Mouse (Mus musculus) CH12F3 (cell line): ENCODE results near the gene Ppp1r26.

Experiments used
- in situ Hi-C: fragments of 300-500 bp; cut with MboI; formaldehyde crosslinking; loops from 2 replicates; pipeline ENCODE4 v1.14.3; 2020; ENCODE audit warnings: low sequenced_read_pairs

The Ppp1r26 gene

GRCm38 (mm10) chr2:28446515-28447314 lies at the start of gene Ppp1r26:
Ppp1r26 (plus strand) TSS chr2:28446800.
- in situ Hi-C loops = no loop called here

- in situ Hi-C loops = no loop called here
Measured at GRCm38 (mm10) chr2:28396928-28397327, 49.7 kb upstream of the Ppp1r26 start.

GRCm38 (mm10) chr2:28397417-28398119 lies 49.0 kb upstream of the Ppp1r26 start:
- in situ Hi-C loops = no loop called here

GRCm38 (mm10) chr2:28401647-28402046 lies 45.0 kb upstream of the Ppp1r26 start:
- in situ Hi-C loops = no loop called here

GRCm38 (mm10) chr2:28402128-28402527 lies 44.5 kb upstream of the Ppp1r26 start:
- in situ Hi-C loops = no loop called here

- in situ Hi-C loops = no loop called here
Measured at GRCm38 (mm10) chr2:28407796-28408195, 38.8 kb upstream of the Ppp1r26 start.

GRCm38 (mm10) chr2:28409144-28409543 lies 37.5 kb upstream of the Ppp1r26 start:
- in situ Hi-C loops = no loop called here

GRCm38 (mm10) chr2:28409566-28409965 lies 37.0 kb upstream of the Ppp1r26 start:
- in situ Hi-C loops = no loop called here

GRCm38 (mm10) chr2:28412936-28413335 lies 33.7 kb upstream of the Ppp1r26 start:
- in situ Hi-C loops = loop anchor here (5.0 kb wide), 1 partner anchor 211 kb away; no protein-coding TSS in a partner anchor

- in situ Hi-C loops = loop anchor here (5.0 kb wide), 1 partner anchor 212 kb away; no protein-coding TSS in a partner anchor
Measured at GRCm38 (mm10) chr2:28414116-28414756, 32.4 kb upstream of the Ppp1r26 start.

- in situ Hi-C loops = loop anchor here (5.0 kb wide), 1 partner anchor 212 kb away; no protein-coding TSS in a partner anchor
Measured at GRCm38 (mm10) chr2:28414757-28415137, 31.9 kb upstream of the Ppp1r26 start.

GRCm38 (mm10) chr2:28415387-28416024 lies 31.1 kb upstream of the Ppp1r26 start:
- in situ Hi-C loops = no loop called here

- in situ Hi-C loops = no loop called here
Measured at GRCm38 (mm10) chr2:28416511-28416910, 30.1 kb upstream of the Ppp1r26 start.

- in situ Hi-C loops = no loop called here
Measured at GRCm38 (mm10) chr2:28418034-28418433, 28.6 kb upstream of the Ppp1r26 start.

- in situ Hi-C loops = no loop called here
Measured at GRCm38 (mm10) chr2:28419898-28420297, 26.7 kb upstream of the Ppp1r26 start.

GRCm38 (mm10) chr2:28423167-28423566 lies 23.4 kb upstream of the Ppp1r26 start:
- in situ Hi-C loops = no loop called here

- in situ Hi-C loops = no loop called here
Measured at GRCm38 (mm10) chr2:28427226-28427625, 19.4 kb upstream of the Ppp1r26 start.

GRCm38 (mm10) chr2:28430846-28431245 lies 15.8 kb upstream of the Ppp1r26 start:
- in situ Hi-C loops = no loop called here

GRCm38 (mm10) chr2:28432811-28433210 lies 13.8 kb upstream of the Ppp1r26 start:
- in situ Hi-C loops = no loop called here

GRCm38 (mm10) chr2:28433512-28433911 lies 13.1 kb upstream of the Ppp1r26 start:
- in situ Hi-C loops = no loop called here

GRCm38 (mm10) chr2:28435401-28435800 lies 11.2 kb upstream of the Ppp1r26 start:
- in situ Hi-C loops = no loop called here
